Mouse (Mus musculus): ENCODE data around the gene Fnbp1.

GRCm38 (mm10) chr2:31057549-31058177 is 84.1 kb downstream of the Fnbp1 start:
- no peak; the same call in 1 of the 2 replicates for TF ChIP-seq CTCF (IDR thresholded peaks at IDR 0.05; ENCODE audit: low read depth)
- no peak for TF ChIP-seq EP300 (optimal IDR thresholded peaks at IDR 0.05)
